Mouse (Mus musculus) spleen, postnatal 4 days (tissue): ENCODE measurements around the gene Nr4a3.
A peak's percentile ranks its signal among the peaks of the same experiment; 100 is the strongest.

Experiments
- DNase-seq, 2 experiments: peaks; one replicate each; pipeline ENCODE4 v3.0.0; 2022; ENCODE audit warnings: low spot score in 2 of 2

Nr4a3 gene

GRCm38 (mm10) chr4:48050442-48050841, 5.5 kb downstream of the Nr4a3 start:
- no peak for DNase-seq

DNA sequence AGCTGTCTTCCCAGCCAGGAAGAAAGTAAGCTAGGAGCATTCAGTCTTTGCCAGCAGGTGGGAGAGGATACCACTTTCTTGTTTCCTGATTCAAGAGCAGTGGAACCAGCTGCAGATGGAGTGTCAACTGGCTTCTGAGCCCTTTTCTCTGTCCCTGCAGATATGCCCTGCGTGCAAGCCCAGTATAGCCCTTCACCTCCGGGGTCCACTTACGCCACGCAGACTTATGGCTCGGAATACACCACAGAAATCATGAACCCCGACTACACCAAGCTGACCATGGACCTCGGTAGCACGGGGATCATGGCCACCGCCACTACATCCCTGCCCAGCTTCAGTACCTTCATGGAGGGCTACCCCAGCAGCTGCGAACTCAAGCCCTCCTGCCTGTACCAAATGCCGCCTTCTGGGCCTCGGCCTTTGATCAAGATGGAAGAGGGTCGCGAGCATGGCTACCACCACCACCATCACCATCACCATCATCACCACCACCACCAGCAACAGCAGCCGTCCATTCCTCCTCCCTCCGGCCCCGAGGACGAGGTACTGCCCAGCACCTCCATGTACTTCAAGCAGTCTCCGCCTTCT, 6.2 kb downstream of the Nr4a3 start:
- no peak for DNase-seq

DNA sequence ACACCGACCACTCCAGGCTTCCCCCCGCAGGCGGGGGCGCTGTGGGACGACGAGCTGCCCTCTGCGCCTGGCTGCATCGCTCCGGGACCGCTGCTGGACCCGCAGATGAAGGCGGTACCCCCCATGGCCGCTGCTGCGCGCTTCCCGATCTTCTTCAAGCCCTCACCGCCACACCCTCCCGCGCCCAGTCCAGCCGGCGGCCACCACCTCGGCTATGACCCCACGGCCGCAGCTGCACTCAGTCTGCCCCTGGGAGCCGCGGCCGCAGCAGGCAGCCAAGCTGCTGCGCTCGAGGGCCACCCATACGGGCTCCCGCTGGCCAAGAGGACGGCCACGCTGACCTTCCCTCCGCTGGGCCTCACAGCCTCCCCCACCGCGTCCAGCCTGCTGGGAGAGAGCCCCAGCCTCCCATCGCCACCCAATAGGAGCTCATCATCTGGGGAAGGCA, 6.7 kb downstream of the Nr4a3 start:
- DNase-seq, result no peak

- DNase-seq, result no peak
Measured at GRCm38 (mm10) chr4:48061716-48062115, 16.8 kb downstream of the Nr4a3 start.

GRCm38 (mm10) chr4:48064311-48064710, 19.4 kb downstream of the Nr4a3 start:
- DNase-seq, result no peak

GRCm38 (mm10) chr4:48066676-48067075, 21.7 kb downstream of the Nr4a3 start:
- DNase-seq, result no peak

GRCm38 (mm10) chr4:48069111-48069510, 24.2 kb downstream of the Nr4a3 start:
- no peak for DNase-seq

- DNase-seq, result no peak
Measured at GRCm38 (mm10) chr4:48072006-48072405, 27.1 kb downstream of the Nr4a3 start.

DNA sequence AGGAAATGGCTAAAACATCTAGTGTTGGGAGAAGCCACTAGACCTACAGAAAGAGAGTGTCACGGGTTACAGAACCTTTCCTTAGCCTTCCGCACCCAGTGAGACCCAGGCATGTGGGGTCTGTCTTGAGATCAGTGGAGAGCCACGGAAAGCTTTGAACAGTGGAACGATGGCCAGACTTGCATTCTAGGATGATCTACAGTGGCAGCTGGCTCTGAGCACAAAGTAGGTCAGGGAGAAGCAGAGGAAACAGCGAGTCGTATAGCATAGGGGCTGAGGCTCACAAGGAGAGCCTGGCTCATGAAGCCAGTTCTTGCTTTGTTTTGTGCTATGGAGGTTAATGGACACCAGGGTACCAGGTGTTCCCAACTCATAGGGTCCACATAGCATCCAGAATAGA, 28.4 kb downstream of the Nr4a3 start:
- DNase-seq, result no peak

DNA sequence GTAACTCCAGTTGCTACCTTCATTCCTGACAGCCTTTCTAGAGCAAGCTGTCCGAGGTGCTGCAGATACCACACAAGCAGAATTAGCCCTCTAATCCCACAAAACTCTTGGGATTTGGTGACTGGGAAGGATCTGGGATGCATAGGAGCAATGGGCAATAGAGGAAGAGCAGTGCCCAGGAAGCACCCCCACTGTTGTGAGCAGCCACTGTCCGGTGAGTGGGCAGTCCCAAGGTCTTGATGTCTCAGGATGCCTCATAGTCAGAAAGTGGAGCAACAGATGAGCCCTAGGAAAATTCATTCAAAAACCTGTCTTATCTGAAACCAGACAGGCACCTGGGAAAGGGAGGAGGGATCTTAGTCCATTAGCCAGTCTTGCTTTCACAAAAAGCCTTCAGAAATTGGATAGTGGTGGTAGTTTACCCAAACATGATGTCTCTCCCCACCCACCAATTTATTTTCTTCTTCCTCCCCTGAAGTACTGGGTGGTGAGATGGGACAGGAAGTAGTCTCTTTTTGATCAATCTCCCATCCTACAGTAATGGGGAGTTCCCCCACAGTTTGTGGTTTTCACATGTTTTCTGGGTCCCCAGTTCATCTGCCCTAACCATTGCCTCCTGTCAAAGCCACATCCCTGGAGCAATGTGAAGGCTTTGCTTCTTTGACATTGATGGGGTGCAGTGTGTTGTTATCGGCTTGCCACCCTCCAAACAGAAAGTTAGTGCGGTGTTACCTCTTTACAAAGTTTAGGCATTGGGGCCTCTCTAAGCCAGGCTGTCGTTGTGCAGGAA, 29.7 kb downstream of the Nr4a3 start:
- no peak for DNase-seq

DNA sequence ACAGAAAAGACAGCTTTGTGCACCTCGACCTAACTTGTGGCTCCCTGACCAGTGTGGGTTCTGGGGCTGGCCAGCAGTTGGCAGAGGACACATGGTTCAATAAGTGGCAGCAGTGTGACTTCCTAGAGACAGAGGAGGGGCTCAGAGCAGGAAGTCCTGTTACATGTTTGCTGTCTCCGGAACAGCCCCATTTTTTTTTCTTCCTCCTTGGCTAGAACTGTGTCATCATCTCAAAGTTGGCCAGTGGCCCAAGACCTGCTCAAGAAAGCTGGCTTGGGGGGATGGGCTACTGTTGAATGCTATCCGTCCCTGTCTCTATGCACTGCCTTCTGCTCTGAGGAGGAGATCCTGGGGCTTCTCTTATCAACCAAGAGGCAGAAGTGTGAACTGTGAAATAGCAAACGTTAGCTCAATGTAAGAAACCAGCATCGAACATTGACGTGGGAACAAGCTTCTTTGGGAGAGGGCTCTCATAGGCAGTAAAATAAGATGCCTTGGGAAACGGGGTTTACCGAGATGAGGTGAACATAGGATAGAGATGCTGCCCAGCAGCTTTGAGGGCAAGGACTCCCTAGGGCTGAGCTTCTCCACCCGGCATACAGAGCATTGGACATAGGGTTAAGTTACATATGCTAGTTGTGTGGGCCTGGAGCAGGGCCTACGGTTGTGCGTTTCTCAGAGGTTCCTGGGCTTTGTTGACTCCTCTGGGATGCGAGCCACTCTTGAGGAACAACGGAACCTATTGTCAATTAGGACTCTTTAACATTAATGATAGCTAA, 31.9 kb downstream of the Nr4a3 start:
- peak; percentile 73 to 78 for DNase-seq

- DNase-seq, result no peak
Measured at GRCm38 (mm10) chr4:48078213-48078612, 33.3 kb downstream of the Nr4a3 start.

DNA sequence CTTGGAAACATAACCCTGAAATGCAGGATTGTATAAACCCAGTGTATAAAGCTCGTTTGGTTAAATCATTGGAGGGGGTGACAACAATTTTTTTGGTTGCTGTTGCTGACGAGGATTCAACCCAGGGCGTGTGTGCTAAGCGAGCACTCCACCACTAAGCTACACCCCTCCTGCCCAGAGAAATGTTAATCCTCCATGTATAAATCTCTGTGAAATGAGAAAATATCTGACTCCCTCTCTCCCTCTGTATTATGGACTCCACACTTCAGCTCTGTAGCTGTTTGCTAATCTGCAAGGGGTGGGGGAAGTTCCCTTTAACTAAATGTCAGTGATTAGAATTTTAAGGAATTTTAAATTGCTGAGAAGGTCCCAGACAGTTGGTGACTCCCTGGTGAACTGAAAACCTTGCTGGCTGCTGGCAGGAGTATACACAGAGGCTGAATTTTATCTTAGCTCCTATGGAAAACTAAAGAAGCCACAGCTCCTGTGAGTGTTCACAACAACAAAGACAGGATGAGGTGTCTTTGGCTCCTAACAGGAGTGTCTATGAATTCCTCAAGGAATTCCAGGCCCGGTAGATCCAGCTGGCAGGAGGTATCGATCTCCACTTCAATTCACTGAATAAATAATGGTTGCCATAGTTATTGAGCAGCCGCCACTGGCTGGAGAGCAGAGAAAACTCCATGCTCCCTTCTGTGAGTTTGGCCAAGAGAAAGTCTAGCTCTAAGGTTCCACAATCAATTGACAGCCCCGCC, 34.5 kb downstream of the Nr4a3 start:
- DNase-seq, result no peak

DNA sequence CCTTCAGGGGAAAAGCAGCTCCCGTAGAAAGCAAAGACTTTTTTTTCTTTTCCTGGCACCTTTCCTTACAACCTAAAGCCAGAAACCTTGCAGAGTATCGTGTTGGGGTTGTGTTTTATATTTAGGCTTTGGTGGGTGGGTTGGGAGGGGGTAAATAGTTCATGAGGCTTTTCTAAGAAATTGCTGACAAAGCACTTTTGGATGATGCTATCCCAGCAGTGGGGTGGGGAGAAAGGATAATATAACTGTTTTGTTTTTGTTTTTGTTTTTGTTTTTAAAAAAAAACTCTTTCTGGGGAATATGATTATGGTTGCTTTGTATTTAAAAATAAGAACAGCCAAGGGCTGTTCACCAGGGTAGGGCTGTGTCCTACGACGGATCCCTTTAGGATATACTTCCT, 38.5 kb downstream of the Nr4a3 start:
- DNase-seq, result no peak

GRCm38 (mm10) chr4:48086609-48087008, 41.7 kb downstream of the Nr4a3 start:
- peak in 1 of 2 experiments; percentile 18 for DNase-seq

DNA sequence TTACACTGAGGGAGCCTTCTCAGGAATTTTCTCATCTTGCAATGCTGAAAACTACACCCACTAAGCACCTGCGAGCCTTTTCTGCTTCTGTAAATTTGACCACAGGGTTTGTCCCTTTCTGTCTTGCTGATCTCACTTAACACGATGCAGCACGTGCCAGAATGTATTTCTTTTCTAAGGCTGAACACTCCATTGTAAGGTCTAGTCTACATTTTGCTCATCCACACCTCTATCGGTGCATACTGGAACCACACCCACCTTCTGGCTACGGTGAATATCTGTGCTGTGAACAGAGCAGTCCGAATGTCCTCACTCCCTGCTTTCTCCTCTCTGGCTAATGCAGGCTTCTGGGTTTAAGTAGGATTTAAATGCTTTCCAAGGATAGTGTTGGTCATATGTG, 42.5 kb downstream of the Nr4a3 start:
- DNase-seq, result peak in 1 of 2 experiments; percentile 40

GRCm38 (mm10) chr4:48093221-48093620, 48.3 kb downstream of the Nr4a3 start:
- DNase-seq, result no peak

- no peak for DNase-seq
Measured at GRCm38 (mm10) chr4:48100217-48100616, 55.3 kb downstream of the Nr4a3 start.

- DNase-seq, result no peak
Measured at GRCm38 (mm10) chr4:48101981-48102380, 57.0 kb downstream of the Nr4a3 start.

- no peak for DNase-seq
Measured at GRCm38 (mm10) chr4:48105387-48105786, 60.4 kb downstream of the Nr4a3 start.

- no peak for DNase-seq
Measured at GRCm38 (mm10) chr4:48107086-48107485, 62.1 kb downstream of the Nr4a3 start.

DNA sequence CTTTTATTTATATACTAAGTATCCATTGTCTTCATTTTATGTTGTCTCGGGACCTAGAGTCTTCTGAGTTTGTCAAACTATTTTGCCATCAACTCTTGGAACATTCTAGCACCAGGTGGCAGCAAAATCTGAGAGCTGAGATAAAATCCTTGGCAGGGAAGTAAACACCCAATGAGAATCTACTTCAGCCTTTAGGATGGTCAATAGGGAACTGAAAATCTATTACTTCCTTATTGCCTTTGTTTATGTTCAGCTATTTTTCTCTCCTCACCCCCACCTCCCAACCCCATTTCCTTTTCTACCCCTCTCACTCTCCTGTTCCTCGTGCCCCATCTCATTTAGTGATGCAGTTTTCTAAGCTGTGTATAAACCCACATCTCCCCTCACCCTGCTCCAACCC, 63.6 kb downstream of the Nr4a3 start:
- no peak for DNase-seq
